In genomic region chr13:107585936-107586335, GRCm38 (mm10) we compare ENCODE assay signal across 20 mouse cellular contexts.
DNase-seq lines count a peak whose midpoint lies in the region; ATAC-seq and TF ChIP-seq lines count a peak whose summit lies in the region.
"Had no signal": no experiment of that assay in that cellular context is flagged by ENCODE, and none has a peak within 500 bp of the region (broad histone marks: within the 10 kb centered on the region; RNA-seq: fewer than 3 reads in every experiment).

No protein-coding gene starts in this region.

- H3K36me3 ChIP-seq in hindbrain, embryonic 10.5 days, result no peaks in the 10 kb centered on the region
- H3K36me3 ChIP-seq in hindbrain, postnatal 0 days (ENCODE audit: insufficient read depth, low read length), result no peaks in the 10 kb centered on the region
- no peaks in the 10 kb centered on the region for H3K36me3 ChIP-seq in midbrain, embryonic 11.5 days (ENCODE audit: control insufficient read depth, insufficient read depth, low read length)
- no peaks in the 10 kb centered on the region for H3K36me3 ChIP-seq in midbrain, embryonic 16.5 days (ENCODE audit: control insufficient read depth, insufficient read depth, low read length)
- H3K36me3 ChIP-seq in hindbrain, embryonic 14.5 days (replicated peaks; ENCODE audit: control insufficient read depth, insufficient read depth), result no peaks in the 10 kb centered on the region
- no peaks in the 10 kb centered on the region for H3K36me3 ChIP-seq in neural tube, embryonic 14.5 days (ENCODE audit: control insufficient read depth, insufficient read depth, low read length)
- H3K36me3 ChIP-seq: embryonic facial prominence, embryonic 12.5 days; forebrain, embryonic 12.5 days; heart, embryonic 13.5 days had no signal

- WGBS in hindbrain, embryonic 10.5 days, result 79% methylated on average over 9 of the region's 9 CpGs
- 46% methylated on average over 9 of the region's 9 CpGs for WGBS in hindbrain, postnatal 0 days
- 81% methylated on average over 9 of the region's 9 CpGs for WGBS in midbrain, embryonic 11.5 days
- 70% methylated on average over 9 of the region's 9 CpGs for WGBS in midbrain, embryonic 16.5 days
- 48% methylated on average over 9 of the region's 9 CpGs for WGBS in hindbrain, embryonic 14.5 days
- 45% methylated on average over 9 of the region's 9 CpGs for WGBS in neural tube, embryonic 14.5 days

- no peak for TF ChIP-seq CTCF in hindbrain, postnatal 0 days (IDR thresholded peaks at IDR 0.05; ENCODE audit: low read depth)

- peaks cover 13% of the 10 kb centered on the region for H3K27me3 ChIP-seq in hindbrain, embryonic 10.5 days (ENCODE audit: insufficient read depth, poor library complexity, severe bottlenecking)
- H3K27me3 ChIP-seq in hindbrain, postnatal 0 days (ENCODE audit: insufficient read depth, low read length), result no peaks in the 10 kb centered on the region
- no peaks in the 10 kb centered on the region for H3K27me3 ChIP-seq in midbrain, embryonic 11.5 days (ENCODE audit: control insufficient read depth, insufficient read depth, low read length)
- no peaks in the 10 kb centered on the region for H3K27me3 ChIP-seq in midbrain, embryonic 16.5 days (ENCODE audit: control insufficient read depth, insufficient read depth, low read depth, low read length)
- H3K27me3 ChIP-seq in hindbrain, embryonic 14.5 days (ENCODE audit: control insufficient read depth, insufficient read depth, low read length), result no peaks in the 10 kb centered on the region
- no peaks in the 10 kb centered on the region for H3K27me3 ChIP-seq in neural tube, embryonic 14.5 days (ENCODE audit: control insufficient read depth, insufficient read depth, low read length)
- H3K27me3 ChIP-seq: CH12.LX; embryonic facial prominence, embryonic 12.5 days; heart, embryonic 13.5 days had no signal

- no peak for ATAC-seq in hindbrain, postnatal 0 days
- no peak for ATAC-seq in midbrain, embryonic 11.5 days (ENCODE audit: low FRiP score)
- ATAC-seq in midbrain, embryonic 16.5 days, result no peak; the same call in 1 of the 2 replicates
- ATAC-seq in hindbrain, embryonic 14.5 days (ENCODE audit: low FRiP score), result no peak
- no peak for ATAC-seq in neural tube, embryonic 14.5 days (ENCODE audit: low read depth)
- ATAC-seq: activated CD4-positive, CD25-positive, alpha-beta regulatory T cell, adult 4 months; forebrain, embryonic 16.5 days; intestine, embryonic 16.5 days; Patski had no signal

- H3K4me2 ChIP-seq in hindbrain, postnatal 0 days (ENCODE audit: low read depth, low read length), result no peak overlapping the region
- no peak overlapping the region for H3K4me2 ChIP-seq in midbrain, embryonic 11.5 days
- no peak overlapping the region for H3K4me2 ChIP-seq in midbrain, embryonic 16.5 days (ENCODE audit: low read length)
- no peak overlapping the region for H3K4me2 ChIP-seq in hindbrain, embryonic 14.5 days (replicated peaks)
- H3K4me2 ChIP-seq in neural tube, embryonic 14.5 days (ENCODE audit: low read depth, low read length), result no peak overlapping the region
- H3K4me2 ChIP-seq: embryonic facial prominence, embryonic 12.5 days; forebrain, embryonic 12.5 days; heart, embryonic 13.5 days had no signal

- H3K27ac ChIP-seq in hindbrain, embryonic 10.5 days, result peak overlapping the region; percentile 56; the same call in 1 of the 2 replicates
- H3K27ac ChIP-seq in hindbrain, postnatal 0 days, result no peak overlapping the region
- H3K27ac ChIP-seq in midbrain, embryonic 11.5 days (ENCODE audit: low read depth, low read length), result no peak overlapping the region
- H3K27ac ChIP-seq in midbrain, embryonic 16.5 days (ENCODE audit: low read length), result no peak overlapping the region
- H3K27ac ChIP-seq in hindbrain, embryonic 14.5 days, result peak overlapping the region; percentile 7; the same call in 1 of the 2 replicates
- 0 out of 2 replicates have a peak overlapping the region, but pooled peaks have one; percentile 28 for H3K27ac ChIP-seq in neural tube, embryonic 14.5 days (ENCODE audit: low read depth, low read length)
- H3K27ac ChIP-seq: embryonic facial prominence, embryonic 12.5 days; forebrain, embryonic 12.5 days; heart, embryonic 13.5 days had no signal

- no peak for DNase-seq in hindbrain, embryonic 10.5 days (ENCODE audit: low spot score)
- no peak for DNase-seq in hindbrain, postnatal 0 days (ENCODE audit: low spot score)
- peak; percentile 81 for DNase-seq in midbrain, embryonic 11.5 days (ENCODE audit: low spot score, missing footprints)
- DNase-seq in hindbrain, embryonic 14.5 days (ENCODE audit: low spot score), result no peak
- DNase-seq in c-Kit-positive CD71-positive TER-119-positive erythroid progenitor cells, embryonic 14.5 days (ENCODE audit: low spot score), result no peak
- DNase-seq: adrenal gland, postnatal 14 days; cerebellum, adult 8-10 months; cerebellum, postnatal 25 days; gastrocnemius, postnatal 14 days; heart, postnatal 36 days had no signal

- H3K9ac ChIP-seq in hindbrain, postnatal 0 days (replicated peaks; ENCODE audit: low read length), result no peak overlapping the region
- no peak overlapping the region for H3K9ac ChIP-seq in midbrain, embryonic 11.5 days (ENCODE audit: low read length)
- H3K9ac ChIP-seq in midbrain, embryonic 16.5 days (ENCODE audit: low read depth, low read length), result no peak overlapping the region
- no peak overlapping the region for H3K9ac ChIP-seq in hindbrain, embryonic 14.5 days
- no peak overlapping the region for H3K9ac ChIP-seq in neural tube, embryonic 14.5 days (replicated peaks; ENCODE audit: low read depth, low read length)
- H3K9ac ChIP-seq: embryonic facial prominence, embryonic 12.5 days; forebrain, embryonic 12.5 days; heart, embryonic 13.5 days had no signal

- H3K4me1 ChIP-seq in hindbrain, embryonic 10.5 days (replicated peaks), result peaks cover 42% of the 10 kb centered on the region
- no peaks in the 10 kb centered on the region for H3K4me1 ChIP-seq in hindbrain, postnatal 0 days (ENCODE audit: insufficient read depth, low read length)
- H3K4me1 ChIP-seq in midbrain, embryonic 11.5 days (ENCODE audit: control insufficient read depth, insufficient read depth, low read length), result no peaks in the 10 kb centered on the region; the same call in 1 of the 2 replicates
- 0 out of 2 replicates have a peak, but pooled peaks cover 4% of the 10 kb centered on the region for H3K4me1 ChIP-seq in midbrain, embryonic 16.5 days (ENCODE audit: control insufficient read depth, insufficient read depth, low read length)
- H3K4me1 ChIP-seq in hindbrain, embryonic 14.5 days (replicated peaks; ENCODE audit: control insufficient read depth, insufficient read depth, low read length), result peaks cover 13% of the 10 kb centered on the region
- peaks cover 7% of the 10 kb centered on the region; the same call in 1 of the 2 replicates for H3K4me1 ChIP-seq in neural tube, embryonic 14.5 days (ENCODE audit: control insufficient read depth, insufficient read depth, low read length)
- H3K4me1 ChIP-seq: embryonic facial prominence, embryonic 12.5 days had no signal

- no peak overlapping the region for H3K4me3 ChIP-seq in hindbrain, embryonic 10.5 days
- H3K4me3 ChIP-seq in hindbrain, postnatal 0 days (ENCODE audit: low read length), result no peak overlapping the region
- no peak overlapping the region for H3K4me3 ChIP-seq in midbrain, embryonic 11.5 days (ENCODE audit: low read depth, low read length)
- no peak overlapping the region for H3K4me3 ChIP-seq in midbrain, embryonic 16.5 days (ENCODE audit: low read depth, low read length)
- H3K4me3 ChIP-seq in hindbrain, embryonic 14.5 days (replicated peaks; ENCODE audit: low read length), result no peak overlapping the region
- H3K4me3 ChIP-seq in neural tube, embryonic 14.5 days (ENCODE audit: low read depth, low read length), result no peak overlapping the region
- H3K4me3 ChIP-seq: embryonic facial prominence, embryonic 12.5 days; forebrain, embryonic 12.5 days; heart, embryonic 13.5 days had no signal

- no peaks in the 10 kb centered on the region for H3K9me3 ChIP-seq in hindbrain, embryonic 10.5 days
- H3K9me3 ChIP-seq in hindbrain, postnatal 0 days (ENCODE audit: low read length), result no peaks in the 10 kb centered on the region
- no peaks in the 10 kb centered on the region for H3K9me3 ChIP-seq in midbrain, embryonic 11.5 days (ENCODE audit: control insufficient read depth, low read length)
- H3K9me3 ChIP-seq in midbrain, embryonic 16.5 days (replicated peaks; ENCODE audit: control insufficient read depth, low read length, poor library complexity, severe bottlenecking), result no peaks in the 10 kb centered on the region
- no peaks in the 10 kb centered on the region for H3K9me3 ChIP-seq in hindbrain, embryonic 14.5 days (ENCODE audit: control insufficient read depth, low read length)
- no peaks in the 10 kb centered on the region for H3K9me3 ChIP-seq in neural tube, embryonic 14.5 days (ENCODE audit: control insufficient read depth, low read length)
- H3K9me3 ChIP-seq: embryonic facial prominence, embryonic 12.5 days; forebrain, embryonic 12.5 days; heart, embryonic 13.5 days had no signal

Comparison
In these comparisons a context has a peak if more than half of its experiments do, and no peak if none do; other contexts are left out.
1. H3K27ac ChIP-seq: peak in hindbrain, embryonic 10.5 days (single experiment), hindbrain, embryonic 14.5 days (single experiment) and neural tube, embryonic 14.5 days (single experiment); none in hindbrain, postnatal 0 days (single experiment), midbrain, embryonic 11.5 days (single experiment) and midbrain, embryonic 16.5 days (single experiment).